10 mouse cellular contexts compared by ENCODE assay signal in the genomic region with DNA sequence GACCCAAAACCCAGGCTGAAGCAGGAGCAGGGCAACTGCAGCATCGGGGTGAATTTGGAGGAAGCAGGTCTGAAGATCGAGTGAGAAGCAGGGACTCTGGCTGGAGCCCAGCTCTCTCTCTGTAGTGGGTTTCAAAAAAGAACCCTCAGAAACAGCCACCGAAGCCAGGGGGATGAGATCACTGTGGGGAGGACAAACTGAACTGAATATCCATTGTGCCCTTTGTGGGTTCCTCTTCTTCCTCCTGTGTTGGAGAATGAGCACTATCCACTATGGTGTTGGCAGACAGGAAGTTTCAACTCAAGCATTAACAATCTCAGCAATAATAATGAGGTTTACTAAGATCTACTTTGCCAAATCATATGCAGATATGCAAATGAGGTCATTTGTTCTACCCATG. TPM values are rescaled to one million over a fixed set of nuclear protein-coding genes. Genes with fewer than 3 reads are reported as not detected.
DNase-seq lines count a peak whose midpoint lies in the region; ATAC-seq and TF ChIP-seq lines count a peak whose summit lies in the region.
"Had no signal": no experiment of that assay in that cellular context is flagged by ENCODE, and none has a peak within 500 bp of the region (broad histone marks: within the 10 kb centered on the region; RNA-seq: fewer than 3 reads in every experiment).

No protein-coding gene starts in this region.

- TF ChIP-seq CTCF in hindbrain, postnatal 0 days (IDR thresholded peaks at IDR 0.05; ENCODE audit: low read depth): no peak
- no peak for TF ChIP-seq CTCF in olfactory bulb, adult 2 months (IDR thresholded peaks at IDR 0.05; ENCODE audit: insufficient read depth, low read depth, low read length)

- WGBS in hindbrain, postnatal 0 days: 10% methylated on average over 3 of the region's 3 CpGs
- WGBS in olfactory bulb, adult 2 months: 23% methylated on average over 3 of the region's 3 CpGs
- WGBS in liver, embryonic 12.5 days (ENCODE audit: insufficient replicate concordance): 42% methylated on average over 3 of the region's 3 CpGs

- H3K9ac ChIP-seq in hindbrain, postnatal 0 days (replicated peaks; ENCODE audit: low read length): no peak overlapping the region
- no peak overlapping the region for H3K9ac ChIP-seq in liver, embryonic 12.5 days
- H3K9ac ChIP-seq: heart, embryonic 15.5 days; liver, postnatal 0 days had no signal

- H3K4me2 ChIP-seq in hindbrain, postnatal 0 days (ENCODE audit: low read depth, low read length): peak overlapping the region; percentile 95
- no peak overlapping the region for H3K4me2 ChIP-seq in liver, embryonic 12.5 days
- H3K4me2 ChIP-seq: heart, embryonic 15.5 days had no signal

- H3K27me3 ChIP-seq in hindbrain, postnatal 0 days (ENCODE audit: insufficient read depth, low read length): no peaks in the 10 kb centered on the region
- H3K27me3 ChIP-seq in liver, embryonic 12.5 days (replicated peaks): peaks cover 9% of the 10 kb centered on the region
- H3K27me3 ChIP-seq: heart, embryonic 15.5 days had no signal

- peak overlapping the region; percentile 32; the same call in 1 of the 2 replicates for H3K4me3 ChIP-seq in hindbrain, postnatal 0 days (ENCODE audit: low read length)
- H3K4me3 ChIP-seq in olfactory bulb, adult 2 months (ENCODE audit: insufficient read depth, low read depth, low read length): no peak overlapping the region
- no peak overlapping the region for H3K4me3 ChIP-seq in liver, embryonic 12.5 days
- H3K4me3 ChIP-seq: heart, embryonic 15.5 days had no signal

- H3K4me1 ChIP-seq in hindbrain, postnatal 0 days (ENCODE audit: insufficient read depth, low read length): peaks cover 29% of the 10 kb centered on the region
- H3K4me1 ChIP-seq in olfactory bulb, adult 2 months (ENCODE audit: control insufficient read depth, insufficient read depth, low read length): peaks cover 22% of the 10 kb centered on the region
- no peaks in the 10 kb centered on the region for H3K4me1 ChIP-seq in liver, embryonic 12.5 days

- H3K27ac ChIP-seq in hindbrain, postnatal 0 days: peak overlapping the region; percentile 75
- H3K27ac ChIP-seq in olfactory bulb, adult 2 months (ENCODE audit: insufficient read depth, low read depth, low read length): peak overlapping the region; percentile 61; the same call in 1 of the 2 replicates
- H3K27ac ChIP-seq in liver, embryonic 12.5 days: no peak overlapping the region
- H3K27ac ChIP-seq: heart, embryonic 15.5 days had no signal

- H3K9me3 ChIP-seq in hindbrain, postnatal 0 days (ENCODE audit: low read length): no peaks in the 10 kb centered on the region
- no peaks in the 10 kb centered on the region for H3K9me3 ChIP-seq in liver, embryonic 12.5 days (replicated peaks)
- H3K9me3 ChIP-seq: heart, embryonic 15.5 days had no signal

- peak; percentile 34 to 64 for DNase-seq in adrenal gland, adult (ENCODE audit: inconsistent age in 2 of 2, low spot score in 1 of 2)
- no peak for DNase-seq in adrenal gland, adult 18-20 months (ENCODE audit: low spot score in 2 of 2)
- peak; percentile 45 for DNase-seq in right cerebral cortex, adult 18-20 months
- DNase-seq in right cerebral cortex, postnatal 14 days: no peak
- peak; percentile 64 for DNase-seq in hindbrain, postnatal 0 days (ENCODE audit: low spot score)
- DNase-seq in urinary bladder, adult 18-20 months (ENCODE audit: low spot score in 2 of 2): no peak
- DNase-seq: liver, postnatal 0 days had no signal

- ATAC-seq in hindbrain, postnatal 0 days: peak; percentile 69
- ATAC-seq in liver, embryonic 12.5 days: no peak
- ATAC-seq: liver, postnatal 0 days had no signal

- TF ChIP-seq POLR2A in olfactory bulb, adult 2 months (IDR thresholded peaks at IDR 0.05; ENCODE audit: insufficient read depth, low read depth, low read length): no peak

- H3K36me3 ChIP-seq in hindbrain, postnatal 0 days (ENCODE audit: insufficient read depth, low read length): no peaks in the 10 kb centered on the region; the same call in 1 of the 2 replicates
- no peaks in the 10 kb centered on the region for H3K36me3 ChIP-seq in liver, embryonic 12.5 days
- H3K36me3 ChIP-seq: heart, embryonic 15.5 days had no signal

RNA-seq across cellular contexts. Expression of a gene that starts 7.1 kb away (rescaled TPM):
- total RNA-seq in adrenal gland, adult 18-20 months (2021): 10 to 100 TPM; 15.0 to 23.6 TPM
- 142 and 150 TPM in 2 replicates for total RNA-seq in hindbrain, postnatal 0 days (2014; rRNA removed)
- polyA plus RNA-seq in hindbrain, postnatal 0 days (2015; fragmentation: Nextera tagmentation; extraction: Ambion mirVana): 56.0 and 58.5 TPM in 2 replicates
- 67.4 TPM in 1 of 2 replicates, not detected in the other for polyA plus RNA-seq in olfactory bulb, adult 2 months (2012; ENCODE audit: insufficient read depth, insufficient read length, low replicate concordance, missing spikeins)
- 1.7 and 1.9 TPM in 2 replicates for polyA plus RNA-seq in liver, embryonic 12.5 days (2016; fragmentation: Nextera tagmentation; extraction: Ambion mirVana)

RNA-seq across cellular contexts. Expression of a gene that starts 54.7 kb away (rescaled TPM):
- 10 to 100 TPM; 24.9 to 33.6 TPM for total RNA-seq in adrenal gland, adult 18-20 months (2021)
- total RNA-seq in hindbrain, postnatal 0 days (2014; rRNA removed): 13.2 and 16.1 TPM in 2 replicates
- 9.6 and 10.7 TPM in 2 replicates for polyA plus RNA-seq in hindbrain, postnatal 0 days (2015; fragmentation: Nextera tagmentation; extraction: Ambion mirVana)
- not detected in 2 replicates for polyA plus RNA-seq in olfactory bulb, adult 2 months (2012; ENCODE audit: insufficient read depth, insufficient read length, low replicate concordance, missing spikeins)
- polyA plus RNA-seq in liver, embryonic 12.5 days (2016; fragmentation: Nextera tagmentation; extraction: Ambion mirVana): 15.4 and 16.7 TPM in 2 replicates

Comparison
In these comparisons a context has a peak if more than half of its experiments do, and no peak if none do; other contexts are left out.
1. DNase-seq: peak in adrenal gland, adult (2 of 2), right cerebral cortex, adult 18-20 months (single experiment) and hindbrain, postnatal 0 days (single experiment); none in adrenal gland, adult 18-20 months (0 of 2), right cerebral cortex, postnatal 14 days (single experiment) and urinary bladder, adult 18-20 months (0 of 2).
2. RNA of a gene that starts 7.1 kb away (polyA plus RNA-seq): 67.4 TPM in olfactory bulb, adult 2 months and 56.0 to 58.5 TPM in hindbrain, postnatal 0 days; 1.7 to 1.9 TPM in liver, embryonic 12.5 days; every median in the first group is over 10 times any median in the second.